Mouse (Mus musculus): ENCODE measurements at regions not wholly inside any gene's neighbourhood (a gene's known extent, or its start where the extent isn't known, plus 50 kb on each side); places are given as distances from the start of the nearest gene placed in this dataset.

GRCm38 (mm10) chr12:29258548-29258874, 269.7 kb upstream of the Myt1l start:
- no peak for DNase-seq
- intact Hi-C loops (cut with DNase I): no loop called here

- DNase-seq: no peak
- intact Hi-C loops (cut with DNase I): no loop called here
These were observed 269.2 kb upstream of the Myt1l start for GRCm38 (mm10) chr12:29258966-29259365.

DNA sequence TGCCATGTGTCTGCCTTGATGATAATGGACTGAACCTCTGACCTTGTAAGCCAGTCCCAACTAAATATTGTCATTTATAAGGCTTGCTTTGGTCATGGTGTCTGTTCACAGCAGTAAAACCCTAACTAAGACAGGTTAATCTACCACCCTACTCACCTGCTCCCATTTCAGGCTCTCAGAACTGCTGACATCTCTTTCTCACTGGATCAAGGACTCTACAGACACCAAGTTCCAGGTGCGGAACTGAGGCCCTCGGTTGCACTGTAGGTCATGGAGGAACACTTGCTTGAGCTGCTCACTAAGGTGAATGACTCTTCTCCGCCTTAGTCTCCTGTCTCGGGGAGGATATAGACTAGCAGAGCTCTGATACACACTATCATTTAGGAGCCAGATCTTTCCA, 254.0 kb upstream of the Myt1l start:
- intact Hi-C loops (cut with DNase I): no loop called here
- no peak for DNase-seq

- intact Hi-C loops (cut with DNase I): no loop called here
- no peak for DNase-seq
These were observed 252.5 kb upstream of the Myt1l start for GRCm38 (mm10) chr12:29275676-29276075.

DNA sequence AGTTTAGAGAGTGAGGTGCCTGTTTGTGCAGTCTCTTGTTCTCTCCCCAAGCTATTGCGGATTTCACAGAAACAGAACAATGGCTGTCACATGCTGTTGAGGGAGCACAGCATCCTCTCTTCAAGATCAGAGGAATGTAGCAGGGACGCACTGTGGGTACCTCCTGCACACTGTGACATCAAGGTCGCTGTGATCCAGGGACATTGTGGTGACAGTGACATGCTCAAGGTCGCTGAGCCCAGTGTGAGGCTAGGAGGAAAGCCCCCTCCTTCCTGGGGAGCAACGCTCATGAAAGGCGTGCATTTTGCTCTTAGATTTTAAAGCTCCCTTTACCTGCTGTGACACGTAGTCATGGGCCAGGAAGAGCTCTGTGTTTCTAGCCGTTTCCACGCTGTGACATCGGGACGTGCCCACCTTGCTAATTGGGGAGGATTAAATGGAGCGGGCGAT, 248.5 kb upstream of the Myt1l start:
- intact Hi-C loops (cut with DNase I): no loop called here
- no peak for DNase-seq

DNA sequence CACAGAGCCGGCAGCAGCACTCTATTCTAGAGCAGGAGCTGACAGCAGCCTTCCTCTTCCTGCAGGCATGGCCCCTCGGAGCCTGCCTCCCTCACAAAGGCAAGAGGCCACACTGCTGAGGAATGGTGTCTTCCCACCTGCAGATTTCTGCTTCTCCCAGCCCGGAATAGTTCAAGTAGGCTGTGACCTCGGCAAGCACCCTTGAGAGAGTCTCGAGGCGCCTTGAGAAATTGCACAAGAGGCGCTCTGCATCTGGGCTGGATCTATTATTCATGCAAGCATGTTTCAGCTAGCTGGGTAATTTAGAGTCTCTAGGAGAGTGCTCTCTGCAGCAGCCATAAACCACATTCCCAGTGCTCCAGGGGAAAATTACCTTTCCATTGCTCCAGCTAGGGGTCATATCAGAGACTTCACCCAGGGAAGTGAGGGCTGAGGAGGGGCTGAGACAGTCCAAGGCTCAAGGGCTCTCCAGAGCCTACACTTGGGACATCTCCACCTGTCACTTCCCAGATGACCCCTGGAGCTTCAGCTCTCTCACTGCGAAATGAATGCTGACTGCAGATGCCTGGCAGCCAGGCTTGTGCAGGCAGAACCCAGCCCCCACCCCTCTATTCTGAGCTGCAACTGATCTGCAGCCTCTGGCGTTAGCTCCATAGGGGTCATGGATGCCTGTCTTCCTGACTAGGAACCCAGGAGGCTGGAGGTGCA, 247.9 kb upstream of the Myt1l start:
- DNase-seq: no peak
- intact Hi-C loops (cut with DNase I): no loop called here

DNA sequence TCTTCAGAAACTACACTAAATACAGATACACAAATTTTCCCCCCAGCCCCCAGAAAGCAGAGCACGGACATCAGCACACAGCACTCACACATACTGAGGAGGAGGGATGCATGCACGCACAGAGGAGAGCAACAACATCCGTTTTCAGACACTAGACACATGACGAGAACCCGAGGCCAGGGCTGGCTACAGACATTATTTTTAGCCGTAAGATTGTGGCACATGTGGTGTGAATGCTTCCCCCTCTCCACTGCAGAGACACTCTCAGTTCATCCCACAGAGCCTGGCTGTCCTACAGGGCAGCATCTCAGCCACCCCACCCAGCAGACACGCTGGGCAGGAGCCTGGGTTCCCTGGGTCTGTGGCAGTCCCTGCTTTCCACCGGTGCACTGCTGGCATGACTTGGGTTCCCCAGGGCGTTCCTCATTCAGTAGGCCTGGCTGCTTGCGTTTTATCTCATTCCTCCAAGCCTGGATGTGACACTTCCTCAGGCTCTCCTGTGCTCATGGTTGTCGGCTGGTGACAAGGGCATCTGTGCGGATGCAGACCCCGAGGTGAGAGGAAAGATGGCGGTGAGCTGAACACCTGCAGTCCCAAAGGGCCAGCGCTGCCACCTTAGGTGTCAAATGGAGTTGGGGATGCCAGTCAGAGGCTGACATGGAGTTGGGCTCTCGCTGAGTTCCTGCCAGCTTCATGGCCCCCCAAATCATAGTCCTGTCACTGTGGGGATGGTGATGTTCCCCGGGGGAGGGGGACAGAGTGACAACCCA, 247.1 kb upstream of the Myt1l start:
- intact Hi-C loops (cut with DNase I): no loop called here
- DNase-seq: no peak

- no peak for DNase-seq
- intact Hi-C loops (cut with DNase I): no loop called here
These were observed 239.4 kb upstream of the Myt1l start for GRCm38 (mm10) chr12:29288801-29289200.

DNA sequence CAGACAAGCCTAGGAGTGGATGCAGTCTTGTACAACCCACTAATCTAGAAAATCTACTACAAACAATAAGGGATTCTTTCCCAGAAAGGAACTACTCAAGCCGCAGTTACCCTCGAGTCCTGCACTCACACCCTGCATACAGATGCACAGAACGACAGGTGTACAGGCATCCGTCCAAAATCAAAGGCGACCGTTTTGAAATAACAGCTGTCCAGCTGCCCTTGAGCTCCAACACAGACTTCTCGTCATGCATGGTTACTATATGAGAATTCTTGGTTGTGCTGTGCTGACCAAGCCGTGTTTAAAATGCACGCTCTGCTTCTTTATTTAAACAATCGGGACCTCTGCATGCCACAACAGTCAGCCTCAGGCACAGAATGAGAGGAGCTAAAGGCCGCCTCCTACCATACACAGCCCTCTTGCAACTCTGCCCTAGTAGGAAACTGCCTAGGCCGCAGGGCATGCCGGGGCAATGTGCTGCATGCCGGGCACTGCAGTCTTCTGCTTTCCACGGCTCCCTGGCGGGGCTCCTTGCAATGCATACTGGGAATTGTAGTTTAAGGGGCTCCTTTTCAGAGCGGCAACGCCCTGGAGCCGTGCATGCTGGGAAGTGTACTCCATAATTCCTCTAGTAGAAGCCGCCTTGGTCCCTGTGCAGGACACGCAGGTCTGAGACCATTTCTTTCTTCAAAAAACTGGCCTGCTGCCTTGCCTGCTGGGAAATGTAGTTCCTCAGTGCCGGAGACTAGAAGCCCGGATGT, 237.4 kb upstream of the Myt1l start:
- peak; percentile 86 to 89 for DNase-seq
- intact Hi-C loops (cut with DNase I): no loop called here

GRCm38 (mm10) chr12:29297984-29298383, 230.2 kb upstream of the Myt1l start:
- no peak for DNase-seq
- intact Hi-C loops (cut with DNase I): no loop called here

DNA sequence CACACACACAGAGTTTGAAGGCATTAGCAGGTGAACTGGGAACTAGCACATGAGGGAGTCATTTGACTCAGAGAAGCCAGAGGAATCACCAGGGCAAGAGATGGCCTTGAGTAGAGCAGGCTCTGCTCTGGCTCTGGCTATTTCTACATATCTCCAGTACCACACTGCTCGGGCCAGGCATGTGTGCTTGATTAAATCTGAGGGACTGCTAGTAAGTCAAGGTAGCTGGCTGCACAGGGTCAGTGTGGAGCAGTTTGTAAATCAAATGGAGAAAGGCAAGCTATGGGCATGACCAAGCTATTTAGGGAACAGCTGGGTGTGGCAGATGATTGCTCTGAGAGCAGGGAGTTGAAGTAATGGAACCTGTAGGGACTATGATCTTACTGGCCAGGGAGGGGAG, 212.5 kb upstream of the Myt1l start:
- intact Hi-C loops (cut with DNase I): no loop called here
- DNase-seq: no peak

DNA sequence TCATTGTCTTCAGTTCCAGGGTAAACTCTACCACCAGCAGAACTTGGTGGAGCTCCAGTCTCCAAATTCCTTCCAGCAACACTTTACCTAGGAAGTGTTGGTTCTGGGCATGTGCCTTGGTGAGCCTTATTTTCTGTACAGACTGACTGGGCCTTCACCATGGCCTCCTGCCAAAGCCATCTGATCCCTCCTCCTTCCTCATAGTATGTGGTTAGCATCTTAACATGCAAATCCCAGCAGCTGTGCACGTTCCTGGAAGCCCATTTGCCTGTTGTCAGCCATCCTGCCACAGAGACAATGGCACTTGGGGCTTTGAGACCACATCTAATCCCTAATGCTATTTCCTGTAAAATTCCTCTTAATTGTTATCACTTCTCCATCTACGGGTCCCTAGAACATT, 206.7 kb upstream of the Myt1l start:
- no peak for DNase-seq
- intact Hi-C loops (cut with DNase I): no loop called here

DNA sequence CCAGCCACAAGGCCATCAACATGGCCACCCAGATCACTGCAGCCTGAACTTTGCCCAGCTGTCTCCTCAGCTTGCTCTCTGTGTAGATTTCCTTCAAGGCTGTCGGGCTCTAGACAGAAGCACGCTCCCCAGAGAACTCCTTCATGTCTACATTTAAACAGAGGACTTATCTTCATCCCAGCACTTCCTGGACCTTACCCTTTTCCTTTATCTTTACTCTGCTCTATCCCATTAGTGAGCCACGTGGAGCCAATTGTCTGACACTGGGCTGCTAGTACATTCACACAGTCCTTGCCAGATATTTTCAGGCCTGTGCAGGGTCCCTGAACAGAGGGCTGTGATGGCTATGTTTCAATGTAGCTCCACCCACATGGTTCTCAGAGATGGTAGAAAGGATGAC, 204.7 kb upstream of the Myt1l start:
- no peak for DNase-seq
- intact Hi-C loops (cut with DNase I): no loop called here

- DNase-seq: no peak
- intact Hi-C loops (cut with DNase I): no loop called here
These were observed 192.2 kb upstream of the Myt1l start for GRCm38 (mm10) chr12:29335839-29336469.

GRCm38 (mm10) chr12:29337336-29337735, 190.8 kb upstream of the Myt1l start:
- no peak for DNase-seq
- intact Hi-C loops (cut with DNase I): no loop called here

DNA sequence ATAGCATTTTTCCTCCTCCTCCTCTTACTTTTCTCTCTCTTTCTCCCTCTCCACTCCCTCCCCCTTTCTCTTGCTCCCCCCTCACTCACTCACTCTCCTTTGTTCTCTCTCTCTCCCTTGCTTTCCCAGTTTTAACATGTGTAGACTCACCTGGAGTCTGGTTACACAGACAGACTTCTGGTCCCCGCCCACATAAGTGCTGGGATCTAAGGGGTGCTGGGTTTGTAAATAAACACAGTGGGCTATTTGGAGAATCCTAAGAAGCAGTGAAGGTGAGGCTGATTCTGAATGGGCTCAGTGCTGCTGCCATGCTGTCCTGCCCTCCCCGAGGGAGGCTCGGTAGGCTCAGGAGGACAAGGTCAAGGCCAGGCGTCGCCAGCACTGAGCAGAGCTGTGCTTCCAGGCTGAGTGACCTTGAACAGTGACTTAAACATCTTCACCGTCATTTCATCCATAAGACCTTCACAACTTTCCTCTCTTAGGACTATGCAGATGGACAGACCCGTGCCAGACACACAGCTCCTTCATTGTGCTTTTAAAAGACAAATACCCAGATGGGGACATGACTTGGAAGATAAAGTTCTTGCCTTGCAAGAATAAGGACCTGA, 186.7 kb upstream of the Myt1l start:
- intact Hi-C loops (cut with DNase I): no loop called here
- no peak for DNase-seq

DNA sequence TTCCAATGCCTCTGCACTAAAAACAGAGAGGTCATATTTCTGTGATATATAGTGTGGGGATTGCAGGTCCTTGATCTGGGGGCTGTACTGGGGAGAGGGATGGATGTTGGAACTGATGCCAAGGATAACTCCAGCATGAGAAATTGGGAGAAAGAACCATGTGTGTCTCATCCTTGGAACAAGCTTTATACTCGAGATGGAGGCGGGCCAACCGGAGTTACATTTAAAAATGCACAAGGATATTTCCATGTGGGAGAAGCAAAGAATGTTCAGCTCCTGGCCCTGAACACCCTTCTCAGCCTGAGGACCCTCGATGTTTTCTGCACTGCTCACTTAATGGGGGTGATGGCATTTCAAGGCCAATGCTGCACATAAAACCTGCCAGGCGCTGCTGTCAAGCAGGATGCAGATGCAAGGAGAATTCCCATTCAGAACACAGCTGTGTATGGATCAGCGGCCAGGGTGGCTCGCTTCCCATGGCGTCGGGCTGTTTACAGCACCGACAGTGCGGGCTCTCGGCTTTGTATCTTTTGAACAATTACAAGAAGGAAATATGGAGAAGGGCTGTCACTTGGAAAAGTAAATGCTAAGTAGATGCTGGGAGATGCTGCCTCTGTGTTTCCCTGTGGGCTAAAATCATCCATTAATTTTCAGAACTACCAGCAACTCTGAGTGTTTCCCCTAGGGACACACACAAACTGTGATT, 184.9 kb upstream of the Myt1l start:
- no peak for DNase-seq
- intact Hi-C loops (cut with DNase I): no loop called here

DNA sequence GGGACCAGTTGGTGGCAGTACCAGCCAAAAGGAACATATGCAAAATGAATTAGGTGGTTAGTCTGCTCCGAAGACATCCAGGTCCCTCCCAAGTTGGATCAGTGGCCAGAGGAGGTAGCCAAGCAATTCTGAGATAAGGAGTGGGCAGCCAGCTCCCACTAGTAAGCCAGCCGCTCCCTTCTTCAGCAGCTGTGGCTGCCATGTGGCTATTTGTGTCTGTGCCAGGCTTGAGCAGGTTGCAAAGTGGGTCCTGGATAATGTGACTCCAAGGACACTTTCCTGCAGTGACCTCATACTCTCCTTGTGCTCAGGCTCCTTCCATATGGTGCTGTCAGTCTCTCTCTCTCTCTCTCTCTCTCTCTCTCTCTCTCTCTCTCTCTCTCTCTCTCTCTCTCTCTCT, 179.5 kb upstream of the Myt1l start:
- intact Hi-C loops (cut with DNase I): loop anchor here (2.0 kb wide), 1 partner anchor 20 kb away; no protein-coding TSS in a partner anchor
- peak; percentile 16 to 37 for DNase-seq

DNA sequence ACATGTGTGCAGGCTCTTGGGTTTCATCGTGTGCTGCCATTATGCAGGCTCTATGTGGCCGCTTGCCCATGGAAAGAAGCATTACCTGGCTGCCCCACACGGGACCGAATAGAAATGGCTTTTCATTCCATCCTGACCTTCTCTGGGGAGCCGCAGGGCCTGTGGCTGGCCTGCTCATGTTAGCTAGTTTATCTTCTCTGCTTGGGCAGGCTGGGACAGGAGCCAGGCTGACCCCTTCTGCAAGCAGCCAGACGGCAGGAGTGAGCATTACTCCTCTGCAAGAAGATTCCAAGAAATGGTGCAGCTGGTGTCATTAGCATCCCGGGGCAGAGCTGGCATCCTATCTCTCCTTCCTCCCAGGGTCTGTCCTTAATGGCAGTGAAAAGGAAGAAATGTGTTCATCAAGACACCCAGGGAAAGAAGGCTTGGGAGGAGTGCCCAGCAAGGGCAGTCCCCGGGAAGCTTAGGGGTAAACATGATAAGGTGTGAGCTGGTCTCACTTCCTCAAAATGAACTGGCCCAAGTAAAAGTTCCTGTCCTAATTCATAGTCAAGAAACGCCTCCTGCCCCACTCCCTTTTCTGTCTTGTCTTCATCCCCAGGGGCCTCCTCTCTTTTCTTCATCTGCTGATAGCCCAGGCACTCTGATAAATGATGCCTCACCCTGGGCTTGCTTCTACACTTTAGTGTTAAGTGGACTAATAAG, 178.9 kb upstream of the Myt1l start:
- no peak for DNase-seq
- intact Hi-C loops (cut with DNase I): loop anchor here (2.0 kb wide), 1 partner anchor 20 kb away; no protein-coding TSS in a partner anchor

All from heart, postnatal 36 days (tissue).